Mouse (Mus musculus) stomach, embryonic 14.5 days (tissue): ENCODE measurements around the gene Gm20219. TPM values are rescaled to one million over a fixed set of nuclear protein-coding genes. Genes with fewer than 3 reads are reported as not detected.

Source experiments
- ATAC-seq: fragments of 200-750 bp; cut with Nextera tagmentation; 2 replicates; pipeline ENCODE4 v1.8.0; 2017; ENCODE audit warnings: low read depth, moderate TSS enrichment; ENCODE audit not compliant: insufficient number of reproducible peaks, insufficient read depth, low FRiP score
- H3K27ac ChIP-seq: fragments of 300-500 bp; sonication (generic); 2 replicates; pipeline ENCODE4 v1.5.1; 2014; ENCODE audit warnings: mild to moderate bottlenecking, low read length, moderate library complexity, mixed read lengths
- H3K27me3 ChIP-seq: fragments of 300-500 bp; sonication (generic); 2 replicates; pipeline ENCODE4 v1.6.1; 2014; ENCODE audit warnings: low read length, control low read depth, mixed read lengths; ENCODE audit not compliant: control insufficient read depth, insufficient read depth
- H3K36me3 ChIP-seq: fragments of 300-500 bp; sonication (generic); 2 replicates; pipeline ENCODE4 v1.6.1; 2014; ENCODE audit warnings: mild to moderate bottlenecking, control low read depth, low read length, moderate library complexity, mixed read lengths; ENCODE audit not compliant: control insufficient read depth, insufficient read depth
- H3K4me1 ChIP-seq: fragments of 300-500 bp; sonication (generic); 2 replicates; pipeline ENCODE4 v1.6.1; 2014; ENCODE audit warnings: low read length, control low read depth, mixed read lengths; ENCODE audit not compliant: control insufficient read depth, insufficient read depth
- H3K4me2 ChIP-seq: fragments of 300-500 bp; sonication (generic); replicated peaks from 2 replicates; pipeline ENCODE4 v1.6.1; 2014; ENCODE audit warnings: low read depth, low read length, control low read depth
- H3K4me3 ChIP-seq: fragments of 300-500 bp; sonication (generic); 2 replicates; pipeline ENCODE4 v1.5.1; 2014; ENCODE audit warnings: low read depth, low read length, control low read depth
- H3K9ac ChIP-seq: fragments of 300-500 bp; sonication (generic); replicated peaks from 2 replicates; pipeline ENCODE4 v1.6.1; 2014; ENCODE audit warnings: low read depth, mild to moderate bottlenecking, control low read depth, low read length, moderate library complexity, mixed read lengths
- H3K9me3 ChIP-seq: fragments of 300-500 bp; sonication (generic); 2 replicates; pipeline ENCODE4 v1.6.1; 2016; ENCODE audit warnings: low read depth, low read length, control low read depth; ENCODE audit not compliant: control insufficient read depth
- WGBS: fragments of 180-500 bp; shearing (Covaris S2); extraction: QIAGEN DNeasy Blood & Tissue Kit; methylation state at CpG from one replicate; pipeline ENCODE4 v1.1.7; 2014; 5-methylcytosine and 5-hydroxymethylcytosine counted together
- polyA plus RNA-seq: library from polyadenylated mRNA; unstranded; fragments of >200 nt; fragmentation: Nextera tagmentation; extraction: Ambion mirVana; gene quantifications from 2 replicates; pipeline ENCODE4 v1.2.1, GENCODE M21; 2014

Gm20219 gene
- polyA plus RNA-seq, 1 experiment from 2014 or later, result 11.9 TPM

- Histone ChIP-seq H3K9me3 (no peaks in the 10 kb centered on the region), H3K36me3 (no peaks in the 10 kb centered on the region), H3K4me2 (peak within 1 kb of the TSS; percentile 37), H3K4me3 (peak within 1 kb of the TSS; percentile 24), H3K4me1 (peaks cover 11% of the 10 kb centered on the region), H3K9ac (no peak within 1 kb of the TSS), H3K27me3 (peaks cover 32% of the 10 kb centered on the region), H3K27ac (no peak within 1 kb of the TSS)
- ATAC-seq, result no peak
- WGBS, result 60% methylated on average over 22 of the region's 22 CpGs
These were observed 41.9 kb downstream of the Gm20219 start, which contains the start of gene Znrf4 for GRCm38 (mm10) chr17:56512310-56512709. TSS of gene Znrf4 (minus strand) at chr17:56512431.

- ATAC-seq, result no peak
- Histone ChIP-seq H3K9ac (no peak overlapping the region), H3K4me2 (peak overlapping the region; percentile 37), H3K27ac (no peak overlapping the region), H3K4me3 (peak overlapping the region; percentile 24; the same call in 1 of the 2 replicates), H3K36me3 (no peaks in the 10 kb centered on the region), H3K4me1 (peaks cover 13% of the 10 kb centered on the region), H3K9me3 (no peaks in the 10 kb centered on the region), H3K27me3 (peaks cover 32% of the 10 kb centered on the region)
- WGBS, result 21% methylated on average over 29 of the region's 29 CpGs
These were observed 42.5 kb downstream of the Gm20219 start for GRCm38 (mm10) chr17:56511707-56512090.

GRCm38 (mm10) chr17:56510970-56511706 is 43.0 kb downstream of the Gm20219 start:
- Histone ChIP-seq H3K9me3 (no peaks in the 10 kb centered on the region), H3K27me3 (peaks cover 32% of the 10 kb centered on the region), H3K36me3 (no peaks in the 10 kb centered on the region), H3K4me2 (peak overlapping the region; percentile 37), H3K9ac (no peak overlapping the region), H3K4me3 (peak overlapping the region; percentile 24), H3K4me1 (peaks cover 15% of the 10 kb centered on the region), H3K27ac (no peak overlapping the region)
- ATAC-seq, result no peak
- 7% methylated on average over 60 of the region's 60 CpGs for WGBS

GRCm38 (mm10) chr17:56510473-56510969 is 43.7 kb downstream of the Gm20219 start:
- ATAC-seq, result no peak
- H3K4me2 ChIP-seq, result no peak overlapping the region
- no peak overlapping the region for H3K27ac ChIP-seq
- peaks cover 32% of the 10 kb centered on the region for H3K27me3 ChIP-seq
- no peaks in the 10 kb centered on the region for H3K36me3 ChIP-seq
- WGBS, result 27% methylated on average over 27 of the region's 27 CpGs
- H3K4me3 ChIP-seq, result no peak overlapping the region
- no peak overlapping the region for H3K9ac ChIP-seq
- peaks cover 9% of the 10 kb centered on the region for H3K4me1 ChIP-seq
- no peaks in the 10 kb centered on the region for H3K9me3 ChIP-seq

GRCm38 (mm10) chr17:56509707-56510472 is 44.3 kb downstream of the Gm20219 start:
- no peak overlapping the region for H3K9ac ChIP-seq
- no peaks in the 10 kb centered on the region for H3K9me3 ChIP-seq
- WGBS, result 7% methylated on average over 37 of the region's 37 CpGs
- peaks cover 32% of the 10 kb centered on the region for H3K27me3 ChIP-seq
- H3K36me3 ChIP-seq, result no peaks in the 10 kb centered on the region
- H3K4me2 ChIP-seq, result peak overlapping the region; percentile 18; the same call in 1 of the 2 replicates
- ATAC-seq, result no peak
- H3K27ac ChIP-seq, result no peak overlapping the region
- peaks cover 6% of the 10 kb centered on the region; the same call in 1 of the 2 replicates for H3K4me1 ChIP-seq
- no peak overlapping the region for H3K4me3 ChIP-seq

GRCm38 (mm10) chr17:56509021-56509640 is 45.1 kb downstream of the Gm20219 start:
- H3K27me3 ChIP-seq, result peaks cover 32% of the 10 kb centered on the region
- H3K4me3 ChIP-seq, result no peak overlapping the region
- H3K9ac ChIP-seq, result no peak overlapping the region
- no peak overlapping the region; the same call in 1 of the 2 replicates for H3K4me2 ChIP-seq
- no peak for ATAC-seq
- no peaks in the 10 kb centered on the region for H3K36me3 ChIP-seq
- peaks cover 6% of the 10 kb centered on the region; the same call in 1 of the 2 replicates for H3K4me1 ChIP-seq
- H3K9me3 ChIP-seq, result no peaks in the 10 kb centered on the region
- no peak overlapping the region for H3K27ac ChIP-seq
- 44% methylated on average over 10 of the region's 10 CpGs for WGBS

- Histone ChIP-seq H3K9me3 (no peaks in the 10 kb centered on the region), H3K4me1 (peaks cover 6% of the 10 kb centered on the region; the same call in 1 of the 2 replicates), H3K9ac (peak overlapping the region; percentile 67), H3K36me3 (no peaks in the 10 kb centered on the region), H3K27ac (peak overlapping the region; percentile 90), H3K4me2 (peak overlapping the region; percentile 94), H3K27me3 (peaks cover 24% of the 10 kb centered on the region), H3K4me3 (peak overlapping the region; percentile 41)
- under 1% methylated on average over 42 of the region's 42 CpGs for WGBS
- ATAC-seq, result peak; percentile 96
These were observed 46.8 kb downstream of the Gm20219 start for GRCm38 (mm10) chr17:56507161-56508068.
